Mouse (Mus musculus) limb, embryonic 14.5 days (tissue): ENCODE measurements at regions not wholly inside any gene's neighbourhood (a gene's known extent, or its start where the extent isn't known, plus 50 kb on each side); places are given as distances from the start of the nearest gene placed in this dataset.

Experiments used
- ATAC-seq: fragments of 200-750 bp; cut with Nextera tagmentation; 2 replicates; pipeline ENCODE4 v1.8.0; 2017; ENCODE audit warnings: low read depth, moderate number of reproducible peaks, moderate TSS enrichment; ENCODE audit not compliant: low FRiP score
- DNase-seq: peaks from one replicate; pipeline ENCODE4 v3.0.0-alpha.2; 2015; ENCODE audit warnings: low spot score
- H3K27ac ChIP-seq: fragments of 300-500 bp; sonication (generic); replicated peaks from 2 replicates; pipeline ENCODE4 v1.5.1; 2014; ENCODE audit warnings: low read depth, mild to moderate bottlenecking, low read length, moderate library complexity, mixed read lengths
- H3K27me3 ChIP-seq: fragments of 300-500 bp; sonication (generic); 2 replicates; pipeline ENCODE4 v1.6.1; 2014; ENCODE audit warnings: low read length, mixed read lengths; ENCODE audit not compliant: control insufficient read depth, insufficient read depth
- H3K36me3 ChIP-seq: fragments of 300-500 bp; sonication (generic); 2 replicates; pipeline ENCODE4 v1.6.1; 2014; ENCODE audit warnings: mild to moderate bottlenecking, low read length, moderate library complexity, mixed read lengths; ENCODE audit not compliant: control insufficient read depth, insufficient read depth
- H3K4me1 ChIP-seq: fragments of 300-500 bp; sonication (generic); 2 replicates; pipeline ENCODE4 v1.6.1; 2014; ENCODE audit warnings: antibody characterized with exemption, low read length, mixed read lengths; ENCODE audit not compliant: control insufficient read depth, insufficient read depth
- H3K4me2 ChIP-seq: fragments of 300-500 bp; sonication (generic); replicated peaks from 2 replicates; pipeline ENCODE4 v1.6.1; 2014; ENCODE audit warnings: low read depth, mild to moderate bottlenecking, low read length, moderate library complexity; ENCODE audit not compliant: severe bottlenecking
- H3K4me3 ChIP-seq: fragments of 300-500 bp; sonication (generic); replicated peaks from 2 replicates; pipeline ENCODE4 v1.5.1; 2014; ENCODE audit warnings: low read length
- H3K9ac ChIP-seq: fragments of 300-500 bp; sonication (generic); 2 replicates; pipeline ENCODE4 v1.6.1; 2014; ENCODE audit warnings: mild to moderate bottlenecking, low read depth, low read length, moderate library complexity; ENCODE audit not compliant: severe bottlenecking
- H3K9me3 ChIP-seq: fragments of 300-500 bp; sonication (generic); 2 replicates; pipeline ENCODE4 v1.6.1; 2016; ENCODE audit warnings: low read length; ENCODE audit not compliant: control insufficient read depth
- POLR2A ChIP-seq: fragments of 200-500 bp; IDR thresholded peaks from 2 replicates; pipeline ENCODE4 v1.8.0; 2012; ENCODE audit warnings: inconsistent platforms, mild to moderate bottlenecking, moderate library complexity, borderline replicate concordance; ENCODE audit not compliant: insufficient read depth, insufficient read length; ENCODE audit errors: extremely low read depth
- WGBS: fragments of 180-500 bp; shearing (Covaris S2); extraction: QIAGEN DNeasy Blood & Tissue Kit; methylation state at CpG from one replicate; pipeline ENCODE4 v1.1.7; 2014; 5-methylcytosine and 5-hydroxymethylcytosine counted together

- H3K4me2 ChIP-seq: no peak overlapping the region
- no peaks in the 10 kb centered on the region for H3K9me3 ChIP-seq
- 74% methylated on average over 5 of the region's 5 CpGs for WGBS
- H3K36me3 ChIP-seq: no peaks in the 10 kb centered on the region
- DNase-seq (no peak), ATAC-seq (no peak)
- H3K4me1 ChIP-seq: no peaks in the 10 kb centered on the region
- TF ChIP-seq POLR2A: no peak
- H3K27me3 ChIP-seq: no peaks in the 10 kb centered on the region
- H3K9ac ChIP-seq: no peak overlapping the region
- no peak overlapping the region for H3K27ac ChIP-seq
- H3K4me3 ChIP-seq: no peak overlapping the region
Measured at GRCm38 (mm10) chr7:117153826-117154550, 226.8 kb upstream of the Xylt1 start.

- H3K4me3 ChIP-seq: no peak overlapping the region
- no peak overlapping the region for H3K9ac ChIP-seq
- ATAC-seq: no peak
- no peaks in the 10 kb centered on the region for H3K27me3 ChIP-seq
- WGBS: 46% methylated on average over 3 of the region's 3 CpGs
- no peaks in the 10 kb centered on the region for H3K4me1 ChIP-seq
- no peak for DNase-seq
- TF ChIP-seq POLR2A: no peak
- H3K9me3 ChIP-seq: no peaks in the 10 kb centered on the region
- H3K27ac ChIP-seq: no peak overlapping the region
- H3K36me3 ChIP-seq: no peaks in the 10 kb centered on the region
- H3K4me2 ChIP-seq: no peak overlapping the region
Measured at GRCm38 (mm10) chr7:117161193-117161908, 219.4 kb upstream of the Xylt1 start.

DNA sequence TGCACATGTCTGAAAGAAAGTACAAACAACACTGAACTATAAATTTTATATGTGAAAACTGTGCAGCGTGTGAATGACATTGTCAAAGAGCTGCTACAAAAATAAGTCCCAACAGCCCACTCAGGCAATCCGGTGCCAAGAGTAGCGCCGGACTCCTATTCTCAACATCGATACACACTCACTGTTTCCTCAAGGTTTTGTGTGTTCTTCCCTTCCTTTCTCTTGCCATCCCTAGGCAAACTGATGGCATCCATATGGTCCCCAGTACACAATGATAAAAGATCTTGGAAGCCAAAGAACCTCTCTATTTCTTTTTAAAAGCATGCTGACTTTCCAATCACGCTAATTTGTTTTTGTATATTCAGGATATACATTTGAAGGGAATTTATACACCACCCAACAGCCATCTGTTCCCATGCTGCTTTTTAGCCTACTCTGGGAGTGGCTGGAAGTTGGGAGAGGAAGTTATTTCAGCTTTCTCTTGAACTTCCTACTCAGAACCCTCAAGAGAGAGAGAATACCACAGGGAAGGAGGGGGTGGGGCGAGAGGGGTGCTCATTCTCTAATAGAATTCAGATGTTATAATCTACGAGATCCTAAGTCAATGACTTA lies 205.9 kb upstream of the Xylt1 start:
- TF ChIP-seq POLR2A: no peak
- 69% methylated on average over 8 of the region's 8 CpGs for WGBS
- Histone ChIP-seq H3K4me1 (peaks cover 3% of the 10 kb centered on the region; the same call in 1 of the 2 replicates), H3K27ac (no peak overlapping the region), H3K36me3 (no peaks in the 10 kb centered on the region), H3K9ac (no peak overlapping the region), H3K9me3 (no peaks in the 10 kb centered on the region), H3K4me2 (no peak overlapping the region), H3K27me3 (no peaks in the 10 kb centered on the region), H3K4me3 (no peak overlapping the region)
- ATAC-seq (no peak), DNase-seq (no peak)

DNA sequence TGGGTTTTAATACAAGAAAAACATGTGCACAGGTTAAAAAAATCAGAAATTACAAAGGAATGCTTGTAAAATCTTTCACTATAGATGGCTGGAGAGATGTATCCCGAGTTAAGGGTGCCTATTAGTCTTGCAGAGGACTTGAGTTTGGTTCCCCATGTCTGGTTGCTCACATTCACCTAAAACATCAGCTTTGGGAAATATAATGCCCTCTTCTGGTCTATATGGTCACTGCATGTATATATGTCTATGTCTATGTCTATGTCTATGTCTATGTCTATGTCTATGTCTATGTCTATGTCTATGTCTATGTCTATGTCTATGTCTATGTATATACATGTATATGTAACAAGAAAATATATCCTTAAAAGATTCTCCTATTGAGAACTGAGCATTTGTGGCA lies 196.8 kb upstream of the Xylt1 start:
- Histone ChIP-seq H3K4me2 (no peak overlapping the region), H3K9me3 (no peaks in the 10 kb centered on the region), H3K27ac (no peak overlapping the region), H3K9ac (no peak overlapping the region), H3K27me3 (no peaks in the 10 kb centered on the region), H3K36me3 (no peaks in the 10 kb centered on the region), H3K4me1 (peaks cover 3% of the 10 kb centered on the region; the same call in 1 of the 2 replicates), H3K4me3 (no peak overlapping the region)
- ATAC-seq (no peak), DNase-seq (no peak)
- 47% methylated on average over 1 of the region's 1 CpGs for WGBS
- no peak for TF ChIP-seq POLR2A

DNA sequence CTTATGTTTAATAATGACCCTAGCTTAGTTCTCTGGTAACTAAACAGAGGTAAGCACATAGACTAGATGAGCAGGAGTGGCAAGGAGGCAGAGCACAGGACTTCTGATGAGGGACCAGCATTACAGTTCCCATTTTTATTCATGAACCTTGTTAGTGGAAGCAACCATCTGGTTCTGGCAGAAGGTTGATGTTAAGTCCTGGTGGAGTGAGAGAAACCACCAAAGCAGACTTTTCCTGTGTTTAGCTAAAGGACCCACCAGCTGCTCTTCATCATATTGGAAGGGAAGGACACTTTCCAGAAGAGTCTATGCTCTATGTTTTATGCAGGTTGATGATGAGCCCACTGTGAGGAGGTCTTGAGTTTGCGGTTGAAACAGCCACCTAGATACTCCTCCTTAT lies 194.9 kb upstream of the Xylt1 start:
- WGBS: 97% methylated on average over 1 of the region's 1 CpGs
- DNase-seq (no peak), ATAC-seq (no peak)
- Histone ChIP-seq H3K4me2 (no peak overlapping the region), H3K4me3 (no peak overlapping the region), H3K4me1 (peaks cover 3% of the 10 kb centered on the region; the same call in 1 of the 2 replicates), H3K27me3 (no peaks in the 10 kb centered on the region), H3K9ac (no peak overlapping the region), H3K9me3 (no peaks in the 10 kb centered on the region), H3K27ac (no peak overlapping the region), H3K36me3 (no peaks in the 10 kb centered on the region)
- no peak for TF ChIP-seq POLR2A
